Mouse (Mus musculus) kidney, adult 8-10 months (tissue): ENCODE measurements around the gene Mta1.

Experiments
- DNase-seq, 2 experiments: peaks; one replicate each; pipeline ENCODE4 v3.0.0; 2022

Mta1 gene

DNA sequence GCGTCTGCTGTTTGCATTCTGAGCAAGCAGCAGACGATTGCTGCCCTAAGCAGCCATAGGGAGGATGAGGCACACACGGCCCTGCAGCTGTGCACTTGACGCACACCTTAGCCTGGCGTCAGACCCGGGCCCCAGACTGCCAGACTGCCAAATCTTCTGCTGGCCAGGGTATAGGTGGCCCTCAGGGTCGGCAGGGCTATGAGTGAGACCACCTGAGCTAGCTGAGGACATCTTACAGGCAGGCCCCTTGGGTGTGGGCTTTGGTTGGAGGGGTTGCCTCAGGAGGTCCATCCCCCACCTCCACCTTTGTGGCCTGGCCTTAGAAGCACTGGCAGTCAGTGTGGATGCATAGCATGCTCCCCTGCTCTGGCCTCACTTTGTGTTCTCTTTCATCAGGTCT is 37.3 kb downstream of the Mta1 start:
- no peak for DNase-seq

DNA sequence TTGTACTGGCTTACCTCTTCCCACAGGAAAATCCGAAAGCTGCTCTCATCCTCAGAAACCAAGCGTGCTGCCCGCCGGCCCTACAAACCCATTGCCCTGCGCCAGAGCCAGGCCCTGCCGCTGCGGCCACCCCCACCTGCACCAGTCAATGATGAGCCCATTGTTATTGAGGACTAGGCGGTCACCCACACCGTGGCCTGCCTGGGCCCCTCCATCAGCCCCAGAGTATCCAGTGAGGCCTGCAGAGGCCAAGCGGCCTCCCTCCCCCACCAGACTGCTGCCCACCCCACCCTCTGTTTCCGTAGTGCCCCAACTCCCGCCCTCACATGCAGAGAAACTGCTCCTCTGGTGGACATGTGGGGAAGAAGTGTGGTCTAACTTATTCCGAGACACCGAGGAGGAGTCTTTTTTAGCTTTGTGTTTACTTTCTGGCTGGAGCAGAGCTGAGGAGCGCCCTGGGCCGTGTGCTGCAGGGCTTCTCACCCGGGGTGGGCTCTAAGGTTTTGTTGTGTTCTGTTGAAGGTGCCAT is 38.5 kb downstream of the Mta1 start:
- no peak for DNase-seq

DNA sequence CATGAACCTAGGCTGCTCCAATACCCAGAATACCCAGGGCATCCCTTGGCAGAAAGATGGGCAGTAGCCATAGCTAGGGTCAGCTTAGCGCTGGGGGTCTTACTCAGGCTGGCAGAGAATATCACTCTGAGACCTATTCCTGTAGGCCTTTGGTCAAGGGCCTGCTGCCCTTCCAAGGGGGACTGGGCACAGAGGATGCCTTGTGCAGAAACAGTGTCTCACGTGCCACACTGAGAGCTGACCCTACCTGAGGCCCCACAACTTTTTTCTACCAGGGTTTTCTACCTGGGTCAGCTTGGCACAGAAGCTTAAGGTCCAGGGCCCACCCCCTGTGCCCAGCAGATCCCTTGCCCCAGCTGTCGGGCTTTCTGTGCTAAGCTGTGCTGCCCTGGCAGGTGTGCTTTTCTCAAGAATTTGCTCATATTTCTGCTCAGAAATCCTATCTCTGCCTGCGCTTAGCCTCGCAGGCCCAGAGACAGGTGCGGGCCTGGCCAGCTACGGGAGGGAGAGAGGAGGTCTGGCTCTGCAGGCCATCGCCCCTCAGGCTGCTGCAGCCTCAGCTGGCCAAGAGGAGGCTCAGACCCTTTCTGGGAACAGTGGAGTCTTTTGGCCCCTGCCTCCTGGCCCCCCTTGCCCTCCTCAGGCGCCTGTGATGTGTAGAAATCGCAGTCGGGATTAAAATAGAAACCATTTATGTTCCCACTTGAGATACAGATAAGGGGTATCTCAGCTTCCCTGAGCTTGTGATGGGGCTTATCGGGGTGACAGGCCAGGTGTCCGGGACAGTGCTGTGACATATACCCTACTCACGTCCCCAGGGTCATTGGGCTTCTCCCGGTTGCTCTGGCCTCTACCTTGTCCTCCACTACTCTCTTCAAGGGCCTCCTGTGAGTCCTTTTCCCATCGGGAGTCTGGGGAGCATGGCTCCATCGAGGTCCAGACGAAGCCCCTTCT is 39.5 kb downstream of the Mta1 start:
- no peak for DNase-seq

DNA sequence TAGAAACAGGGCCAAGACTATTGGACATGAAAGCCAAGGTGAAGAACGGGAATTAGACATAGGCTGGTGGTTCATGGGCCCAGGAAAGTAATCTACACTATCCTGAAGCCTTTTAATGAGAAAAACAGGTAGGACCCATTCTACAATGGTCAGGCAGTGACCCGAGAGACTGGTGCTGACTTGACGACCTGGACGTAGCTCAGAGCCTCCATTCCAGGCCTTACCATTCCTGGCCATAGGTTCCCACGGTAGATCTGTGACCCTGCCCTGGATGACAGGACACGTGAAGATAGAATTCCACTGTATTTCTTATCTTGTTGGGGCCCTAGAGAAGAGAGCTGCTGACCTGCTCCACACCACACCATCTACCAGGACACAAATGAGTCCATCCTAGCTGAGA is 40.2 kb downstream of the Mta1 start:
- no peak for DNase-seq

DNA sequence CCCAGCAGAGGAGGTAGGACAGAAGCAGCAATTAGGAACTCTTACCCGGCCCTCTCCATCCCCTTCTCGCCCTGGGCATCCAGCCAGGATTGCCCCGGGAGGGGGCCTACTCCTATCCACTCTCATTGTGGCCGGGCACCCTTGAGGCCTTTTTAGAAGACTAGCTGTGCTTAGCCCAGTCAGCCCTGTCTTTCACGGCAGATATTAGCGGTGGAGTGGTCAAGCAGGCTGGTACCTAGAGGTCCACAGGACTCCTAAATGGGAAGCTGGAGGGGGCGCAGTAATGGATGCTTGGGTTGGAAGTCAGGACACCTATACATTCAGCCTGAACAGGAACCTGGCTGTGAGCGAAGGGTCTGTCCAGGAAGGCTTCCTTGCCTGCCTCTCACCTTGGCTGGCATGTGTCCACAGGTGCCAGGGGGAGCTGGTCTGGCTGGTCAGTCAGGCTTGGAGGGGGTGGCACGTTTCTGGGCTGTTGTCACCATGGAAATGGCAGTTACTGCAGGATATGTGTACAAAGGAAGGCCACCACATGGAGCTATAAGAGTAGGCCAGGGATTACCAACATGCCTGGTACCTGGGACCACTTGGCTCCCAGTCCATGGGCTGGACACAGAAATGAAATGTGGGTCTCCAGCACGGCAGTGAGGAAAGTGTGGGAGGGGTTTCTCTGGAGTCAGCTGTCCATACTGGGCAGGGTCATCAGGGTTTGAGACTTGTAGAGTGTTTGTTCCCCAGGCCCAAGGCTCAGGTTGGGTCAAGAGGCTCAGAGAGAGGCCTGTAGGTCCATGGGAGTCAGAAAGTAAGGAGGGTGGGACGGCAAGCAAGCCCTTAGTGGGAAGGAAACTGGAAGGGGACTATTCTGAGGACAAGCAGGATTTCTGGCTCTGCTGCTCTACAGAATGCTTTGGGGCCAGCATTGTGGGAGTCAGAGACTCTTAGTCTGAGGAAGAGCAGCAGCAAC is 41.1 kb downstream of the Mta1 start:
- peak; percentile 50 to 66 for DNase-seq

DNA sequence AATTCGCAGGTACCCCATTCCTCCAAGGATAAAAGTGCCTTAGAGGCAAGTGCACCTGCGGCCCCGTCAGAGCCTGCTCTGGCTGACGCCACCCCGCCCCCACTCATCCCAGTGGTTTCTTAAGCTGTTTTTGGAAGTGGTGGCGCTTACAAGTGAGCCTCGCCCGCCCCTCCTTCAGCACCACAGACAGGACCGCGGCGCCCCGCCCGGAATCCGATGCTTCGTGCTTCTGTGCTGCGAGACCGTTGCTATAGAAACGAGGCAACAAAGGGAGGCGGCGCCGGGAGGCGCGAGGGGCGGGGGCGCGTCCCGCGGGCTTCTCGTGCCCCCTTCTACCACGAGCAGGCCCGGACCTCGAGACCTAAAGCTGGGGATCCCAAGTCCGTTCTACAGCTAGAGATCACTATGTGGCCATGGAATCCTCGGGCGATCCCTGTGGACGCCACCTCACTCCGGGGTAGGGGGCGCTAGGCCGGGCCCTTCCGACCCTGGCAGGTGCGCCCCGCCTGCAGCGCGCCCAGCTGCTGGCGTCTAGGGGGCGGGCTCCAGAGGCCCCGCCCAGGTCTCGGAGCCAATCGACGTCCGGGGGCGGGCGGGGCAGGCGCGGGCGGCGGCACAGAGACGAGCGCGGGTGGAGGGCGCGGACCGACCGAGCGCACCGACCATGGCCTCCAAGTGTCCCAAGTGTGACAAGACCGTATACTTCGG is 42.0 kb downstream of the Mta1 start, which contains the start of gene Crip2:
Gene Crip2 (plus strand): TSS at position 329 of the 708 bp plus-strand sequence.
- DNase-seq, result peak; percentile 82 to 84

DNA sequence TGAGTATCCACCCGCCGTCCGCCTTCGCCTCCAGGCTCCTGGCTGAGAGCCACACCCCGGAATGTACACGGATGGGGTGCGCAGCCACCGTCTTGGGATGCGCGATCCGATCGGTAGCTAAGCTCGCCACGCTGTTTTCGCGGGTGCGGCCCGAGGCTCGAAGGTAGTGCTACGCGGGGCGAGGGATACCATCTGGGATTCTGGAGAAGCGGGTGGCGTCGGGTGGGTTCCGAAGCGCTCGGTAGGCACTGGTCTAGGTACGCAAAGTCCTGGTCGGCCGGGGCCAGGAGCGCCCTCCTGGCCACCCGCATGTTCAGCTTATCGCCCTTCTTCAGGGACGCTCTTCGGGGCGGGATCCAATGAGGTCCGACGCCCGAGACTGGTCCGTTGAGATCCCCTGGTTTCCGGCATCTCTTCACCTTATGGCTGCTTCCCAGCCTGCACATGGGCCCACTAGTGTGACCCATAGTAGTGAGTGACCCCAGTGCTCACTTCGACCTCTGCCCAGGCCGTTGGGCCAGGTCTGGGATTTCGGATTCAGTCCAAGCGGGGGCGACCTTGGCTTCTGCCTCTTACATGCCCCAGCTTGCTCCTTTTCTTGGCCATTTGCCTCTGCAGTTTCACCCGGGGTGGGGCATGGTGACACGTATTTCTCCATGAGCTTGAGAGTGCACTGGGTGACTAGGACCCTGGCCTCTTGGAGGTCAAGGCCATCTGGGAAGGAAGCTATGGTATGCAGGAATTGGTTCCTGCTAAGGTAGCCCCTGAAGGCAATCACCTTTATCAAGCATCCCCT is 42.7 kb downstream of the Mta1 start:
- peak; percentile 37 to 52 for DNase-seq

DNA sequence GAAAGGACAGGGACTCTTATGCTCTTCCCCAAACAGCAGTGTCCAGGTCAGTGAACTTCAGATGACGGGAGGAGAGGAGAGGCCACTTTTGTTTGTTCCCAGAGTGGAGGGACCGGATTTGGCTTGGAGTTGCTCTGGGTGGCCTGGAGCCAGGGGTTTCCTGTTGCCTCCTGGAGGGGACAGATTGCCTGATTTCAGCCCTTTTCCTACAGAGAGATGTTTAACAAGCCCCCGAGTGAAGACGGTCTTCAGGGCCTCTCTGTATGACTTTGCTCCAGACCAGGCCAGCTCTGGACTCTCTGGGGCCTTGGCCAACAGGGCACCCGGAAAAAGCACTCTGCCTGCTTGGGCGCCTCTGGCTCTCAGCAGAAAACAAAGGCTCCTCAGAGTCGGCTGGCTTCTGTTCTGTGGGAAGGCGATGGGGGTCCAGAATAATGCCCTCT is 43.5 kb downstream of the Mta1 start:
- DNase-seq, result peak; percentile 44 to 52

DNA sequence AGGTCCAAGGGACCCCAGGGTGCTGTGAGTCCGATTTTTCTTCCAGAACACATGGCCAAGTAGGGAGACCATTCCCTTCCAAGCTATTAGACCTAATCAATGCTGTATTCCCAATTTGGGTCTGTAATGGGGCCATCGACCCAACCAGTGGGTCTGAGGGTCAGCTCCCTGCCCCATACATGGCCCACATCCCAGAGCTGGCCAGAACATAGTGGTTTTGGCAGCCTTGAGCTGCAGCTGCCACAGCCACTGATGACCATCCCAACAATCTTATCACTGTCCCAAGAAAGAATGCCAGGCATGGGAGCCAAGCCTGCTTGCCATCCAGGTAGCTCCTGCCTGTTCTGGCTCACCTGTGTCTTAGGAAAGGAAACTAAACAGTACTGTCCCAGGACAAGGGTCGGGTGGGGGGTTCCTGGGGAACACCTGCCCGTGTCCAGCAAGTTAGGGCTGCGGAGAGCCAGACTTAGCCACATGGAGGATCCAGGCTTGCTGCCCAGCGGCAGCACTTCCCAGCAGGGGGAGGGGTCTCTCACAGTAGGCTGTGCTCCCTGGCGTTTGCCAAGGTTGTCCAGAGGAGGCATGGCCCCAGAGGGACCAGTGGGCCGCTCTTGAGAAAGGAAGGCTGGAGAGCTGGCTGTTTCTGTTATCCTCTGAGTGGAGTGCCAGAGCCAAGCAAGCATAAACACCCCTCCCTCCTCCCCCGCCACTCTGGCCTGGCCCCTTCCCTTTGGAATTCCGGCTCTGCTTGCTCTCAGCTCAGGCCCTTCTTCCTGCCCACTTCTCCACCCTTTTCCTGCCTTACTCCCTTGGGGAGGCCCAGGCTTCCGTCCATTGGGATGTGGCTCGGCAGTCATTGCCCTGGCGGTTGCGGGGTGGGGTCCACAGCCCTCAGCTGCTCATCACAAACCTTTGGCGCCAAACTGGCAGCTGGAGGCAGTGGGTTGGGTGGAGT is 44.2 kb downstream of the Mta1 start:
- peak; percentile 75 to 86 for DNase-seq

DNA sequence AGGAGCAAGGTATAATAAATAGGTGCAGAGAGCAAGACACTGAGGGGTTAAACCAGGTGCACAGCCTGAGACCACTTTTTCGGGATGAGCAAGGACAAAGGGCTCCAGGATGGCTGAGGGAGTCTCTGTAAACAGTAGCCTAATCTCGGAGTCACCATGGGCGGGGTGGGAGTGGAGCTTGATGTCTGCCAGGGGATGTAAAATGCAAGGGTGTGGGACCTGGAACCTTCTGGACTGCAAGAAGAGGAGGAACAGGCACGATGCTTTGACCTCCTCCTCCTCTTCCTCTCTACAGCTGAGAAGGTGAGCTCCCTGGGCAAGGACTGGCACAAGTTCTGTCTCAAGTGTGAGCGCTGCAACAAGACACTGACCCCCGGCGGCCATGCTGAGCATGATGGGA is 45.1 kb downstream of the Mta1 start:
- DNase-seq, result no peak

DNA sequence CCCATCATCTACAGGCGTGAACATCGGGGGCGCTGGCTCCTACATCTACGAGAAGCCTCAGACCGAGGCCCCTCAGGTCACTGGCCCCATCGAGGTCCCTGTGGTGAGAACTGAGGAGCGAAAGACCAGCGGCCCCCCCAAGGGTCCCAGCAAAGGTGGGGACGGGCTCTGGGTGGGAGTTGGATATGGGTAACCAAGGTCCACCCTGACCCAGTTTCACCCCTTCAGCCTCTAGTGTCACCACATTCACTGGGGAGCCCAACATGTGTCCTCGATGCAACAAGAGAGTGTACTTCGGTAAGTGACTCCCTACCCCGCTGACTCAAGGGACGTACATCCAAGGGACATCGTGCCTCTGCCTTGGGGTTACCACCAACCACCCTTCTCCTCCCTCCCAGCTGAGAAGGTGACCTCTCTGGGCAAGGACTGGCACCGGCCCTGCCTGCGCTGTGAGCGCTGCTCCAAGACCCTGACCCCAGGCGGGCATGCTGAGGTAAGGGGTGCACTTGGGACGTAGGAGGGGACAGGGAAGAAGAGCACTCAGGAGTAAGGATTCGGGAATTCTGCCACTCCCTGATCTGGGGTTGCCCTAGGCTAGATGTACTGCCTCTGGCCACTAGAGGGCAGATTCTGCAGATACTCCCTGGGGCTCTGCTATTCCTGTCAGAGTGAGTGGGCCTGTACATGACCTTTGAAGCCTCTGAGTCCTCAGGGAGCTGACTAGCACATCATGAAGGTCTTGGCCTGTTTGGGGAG is 46.1 kb downstream of the Mta1 start:
- DNase-seq, result peak; percentile 37 to 62

DNA sequence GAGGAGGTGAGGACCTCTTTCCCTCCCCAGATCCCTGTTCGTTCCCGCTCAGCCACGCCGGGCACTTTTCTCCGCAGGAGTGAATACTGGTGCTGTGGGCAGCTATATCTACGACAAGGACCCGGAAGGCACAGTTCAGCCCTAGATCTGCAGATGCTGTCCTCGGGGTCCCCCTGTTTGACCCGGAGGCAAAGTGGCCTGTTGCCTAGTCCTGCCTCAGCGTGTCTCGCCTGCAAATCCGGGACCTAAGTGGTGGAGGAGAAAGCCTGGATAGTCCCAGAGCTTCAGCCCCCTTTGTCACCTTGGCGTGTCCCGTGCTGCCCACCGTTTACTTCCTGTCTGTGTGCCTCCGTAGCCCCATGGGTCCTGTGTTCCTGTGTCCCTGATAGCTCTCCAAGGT is 46.8 kb downstream of the Mta1 start:
- DNase-seq, result no peak

DNA sequence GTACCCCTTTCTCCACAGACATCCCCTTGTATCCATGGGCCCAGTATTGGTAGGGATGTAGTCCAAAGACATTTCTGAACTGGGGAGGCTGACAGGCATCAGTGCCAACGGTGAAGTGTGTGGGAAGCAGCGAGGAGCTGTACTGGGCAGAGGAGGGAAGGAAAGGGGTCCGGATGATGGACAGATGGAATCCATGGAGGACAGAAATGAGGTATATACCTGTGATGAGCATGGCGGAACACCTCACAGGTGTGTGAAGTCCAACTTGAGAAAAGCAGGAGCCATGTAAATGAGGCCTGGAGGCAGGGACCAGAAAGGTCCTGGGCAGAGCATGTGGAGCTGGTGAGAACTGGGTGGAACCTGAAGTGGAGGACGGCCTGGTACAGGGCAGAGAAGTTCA is 47.5 kb downstream of the Mta1 start:
- DNase-seq, result no peak

DNA sequence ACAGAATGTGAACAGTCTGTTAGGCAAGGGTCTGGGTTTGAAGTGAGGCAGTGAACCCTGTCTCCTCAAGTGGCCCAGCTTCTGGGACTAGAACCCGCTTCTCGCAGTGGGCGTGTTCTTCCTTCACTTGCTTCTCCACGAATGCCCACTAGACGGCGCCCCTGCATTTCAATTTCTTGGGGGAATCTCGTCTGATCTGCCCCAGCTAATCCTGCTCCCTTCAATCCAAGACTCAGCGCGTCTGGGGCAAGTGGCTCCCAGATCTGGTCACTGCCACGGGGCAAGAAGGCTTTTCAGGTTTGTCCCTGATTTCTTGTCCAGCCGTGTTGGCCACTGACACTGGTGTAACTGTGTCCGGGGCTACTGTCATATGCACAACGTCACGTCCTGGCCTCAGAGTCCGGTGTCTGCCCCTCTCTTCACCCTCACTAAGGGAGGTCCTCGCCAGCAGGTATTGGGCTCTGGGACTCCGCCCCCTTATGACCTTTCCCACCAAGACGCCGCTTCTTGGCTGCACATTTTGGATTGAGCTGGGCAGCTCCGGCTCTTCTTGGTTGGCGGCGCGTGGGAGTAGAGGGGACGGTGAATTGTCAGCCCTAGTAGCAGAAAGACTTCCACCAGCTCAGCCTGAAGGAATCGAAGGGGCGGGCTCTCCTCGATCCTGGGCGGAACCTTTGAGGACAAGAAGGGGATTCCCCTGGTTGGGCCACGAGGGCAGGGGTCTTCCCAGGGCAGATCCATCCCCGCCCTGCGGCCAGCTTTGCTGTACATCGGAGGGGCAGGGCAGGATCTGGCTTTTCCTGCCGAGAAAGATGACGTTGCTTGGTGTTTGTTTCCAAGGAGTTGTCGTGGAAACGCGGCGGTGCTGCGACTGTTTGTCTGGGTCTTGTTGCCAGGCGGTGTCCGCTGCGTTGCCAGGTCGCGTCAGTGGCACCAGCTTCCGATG is 48.3 kb downstream of the Mta1 start, which contains the start of gene Crip1:
Gene Crip1 (plus strand): TSS at position 205 of the 946 bp plus-strand sequence.
- DNase-seq, result peak; percentile 74 to 88

DNA sequence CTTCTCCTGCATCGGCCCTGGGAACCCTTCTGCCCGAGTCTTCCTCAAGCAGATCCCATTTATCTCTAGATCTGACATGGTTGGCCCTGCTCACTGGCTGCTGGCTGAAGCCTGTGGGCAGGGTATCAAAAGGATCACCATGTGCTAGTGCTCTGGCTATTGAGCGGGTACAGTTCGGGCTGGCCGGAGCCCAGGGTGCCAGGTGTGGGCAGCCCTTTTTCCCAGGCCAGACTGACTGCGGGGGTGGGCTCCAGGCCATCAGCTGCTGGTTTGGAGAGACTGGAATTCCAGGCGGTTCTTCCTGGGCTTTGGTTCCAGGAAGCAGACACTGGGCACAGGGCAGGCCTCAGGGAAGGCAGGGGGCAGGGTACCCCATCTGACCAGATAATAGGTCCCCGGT is 49.4 kb downstream of the Mta1 start:
- DNase-seq, result no peak

DNA sequence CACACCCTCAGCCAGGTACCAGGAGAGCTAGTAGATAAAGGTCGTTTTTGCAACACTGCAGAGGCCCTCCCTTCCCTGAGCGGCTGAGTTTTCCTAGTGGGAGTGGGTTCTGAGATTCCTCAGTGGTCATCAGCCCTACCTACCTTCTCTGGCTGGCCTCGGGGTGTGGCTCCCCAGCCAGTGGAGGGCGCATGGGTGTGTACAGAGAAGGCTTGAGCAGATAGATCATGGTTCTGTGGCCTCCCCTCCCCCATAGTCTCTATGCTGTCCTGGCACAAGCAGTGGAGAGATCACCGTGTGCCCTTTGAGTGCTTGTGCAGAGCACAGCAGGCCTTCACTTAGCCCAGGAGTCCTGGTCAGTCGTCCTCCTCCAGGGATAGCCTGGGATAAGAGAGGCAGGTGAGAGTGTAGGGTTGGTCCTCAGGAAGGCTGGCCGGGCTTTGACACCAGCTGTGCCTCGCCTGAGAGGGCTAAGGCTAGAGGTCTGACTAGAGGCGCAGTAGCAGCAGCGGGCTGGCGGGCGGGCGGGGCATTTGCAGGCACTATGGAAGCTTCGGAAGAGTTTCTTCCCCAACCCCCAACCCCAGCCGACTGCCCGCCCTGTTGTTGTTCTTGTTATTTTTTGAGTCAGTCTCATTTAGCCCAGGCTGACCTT is 50.4 kb downstream of the Mta1 start:
- DNase-seq, result peak in 1 of 2 experiments; percentile 12

DNA sequence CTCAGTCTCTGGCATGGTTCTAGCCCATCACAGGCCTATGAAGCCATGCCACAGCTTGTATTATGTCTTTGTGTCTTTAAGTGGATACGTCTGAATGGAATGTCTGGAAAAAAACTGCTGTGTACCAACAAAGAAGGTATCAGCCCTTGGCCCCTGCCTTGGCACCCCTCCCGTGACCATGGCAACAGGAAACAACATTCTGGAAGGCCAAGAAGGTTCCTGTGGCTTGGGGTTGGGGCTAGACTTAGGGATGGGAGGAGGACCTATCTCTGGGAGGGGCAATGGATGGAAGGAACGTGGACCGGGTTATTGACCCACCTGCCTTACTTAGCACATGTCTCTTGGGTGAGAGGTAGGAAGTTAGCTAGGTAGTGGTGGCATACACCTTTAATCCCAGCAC is 51.3 kb downstream of the Mta1 start:
- DNase-seq, result peak in 1 of 2 experiments; percentile 18

DNA sequence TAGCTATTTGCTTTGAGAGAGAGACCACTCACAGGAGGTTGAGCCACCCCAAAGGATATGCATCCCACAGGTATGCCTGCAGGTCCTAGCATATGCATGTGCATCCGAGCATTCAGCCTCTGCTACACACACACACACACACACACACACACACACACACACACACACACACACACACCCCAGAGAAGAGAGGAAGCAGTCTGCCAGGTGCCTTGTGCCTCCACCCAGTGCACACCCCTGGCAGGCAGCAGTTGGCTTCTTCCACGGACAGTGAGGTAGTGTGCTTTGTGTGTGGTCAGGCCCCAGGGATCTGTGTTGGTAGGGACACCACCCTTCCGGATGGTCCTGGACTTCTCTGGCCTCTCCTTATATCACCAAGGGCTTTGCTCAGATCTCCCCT is 51.8 kb downstream of the Mta1 start:
- DNase-seq, result no peak
